Mouse (Mus musculus): ENCODE measurements around the gene Marc2. TPM values are rescaled to one million over a fixed set of nuclear protein-coding genes. Genes with fewer than 3 reads are reported as not detected.

Gene Marc2
- polyA plus RNA-seq (2012; rRNA removed), result 21.1 and 42.0 TPM in 2 replicates

GRCm38 (mm10) chr1:184846092-184846750, at the start of gene Marc2:
Gene Marc2 (minus strand): TSS chr1:184846451.

DNA sequence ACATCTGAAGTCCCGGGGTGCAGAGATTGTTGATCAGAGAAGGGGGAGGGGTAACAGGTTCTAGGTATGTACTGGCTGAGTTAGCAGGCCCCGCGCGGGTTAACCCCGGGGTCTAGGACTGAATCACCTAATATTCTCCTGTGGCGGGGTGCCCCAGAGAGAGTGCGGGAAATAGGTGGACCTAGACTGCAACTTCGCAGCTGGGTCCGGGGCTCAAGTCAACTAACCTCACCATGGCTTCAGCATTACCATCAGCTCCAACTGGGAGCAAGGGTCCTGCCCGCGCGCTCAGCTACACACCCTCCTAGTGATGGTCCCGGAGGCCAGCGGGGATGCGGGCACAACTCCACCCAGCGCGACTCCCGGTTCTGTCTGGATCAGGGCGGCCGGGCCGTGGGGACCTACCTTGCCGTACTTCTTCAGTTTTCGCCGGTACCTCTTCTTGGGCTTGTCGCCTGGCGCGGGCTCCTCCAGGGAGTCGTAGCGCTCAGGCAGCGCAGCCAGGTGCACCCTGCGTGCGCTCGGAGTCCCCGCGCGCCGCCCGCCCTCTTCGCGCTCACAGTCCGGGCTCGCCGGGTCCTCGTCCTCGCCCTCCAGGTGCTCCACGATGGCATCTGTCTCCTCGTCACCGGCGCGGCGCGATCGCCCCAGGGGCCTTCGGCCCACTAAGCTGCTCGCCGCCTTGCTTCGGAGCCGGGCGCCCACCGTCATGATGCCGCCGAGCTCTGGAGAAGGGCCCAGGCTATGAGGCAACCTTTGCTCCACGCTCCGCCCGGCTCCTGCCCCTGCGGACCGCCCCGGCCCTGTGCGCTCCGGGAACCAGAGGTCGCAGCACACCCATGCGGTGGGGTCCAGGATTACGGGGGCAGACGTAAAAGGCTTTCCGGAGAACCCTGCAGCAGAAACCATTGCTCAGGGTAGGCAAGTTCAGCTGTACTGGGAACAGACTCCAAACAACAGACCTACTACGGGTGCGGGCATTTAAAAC, 36.3 kb upstream of the Marc2 start, which contains the start of gene C130074G19Rik:
Gene C130074G19Rik, minus strand, starts transcription at position 938 of the 988 bp plus-strand sequence.

DNA sequence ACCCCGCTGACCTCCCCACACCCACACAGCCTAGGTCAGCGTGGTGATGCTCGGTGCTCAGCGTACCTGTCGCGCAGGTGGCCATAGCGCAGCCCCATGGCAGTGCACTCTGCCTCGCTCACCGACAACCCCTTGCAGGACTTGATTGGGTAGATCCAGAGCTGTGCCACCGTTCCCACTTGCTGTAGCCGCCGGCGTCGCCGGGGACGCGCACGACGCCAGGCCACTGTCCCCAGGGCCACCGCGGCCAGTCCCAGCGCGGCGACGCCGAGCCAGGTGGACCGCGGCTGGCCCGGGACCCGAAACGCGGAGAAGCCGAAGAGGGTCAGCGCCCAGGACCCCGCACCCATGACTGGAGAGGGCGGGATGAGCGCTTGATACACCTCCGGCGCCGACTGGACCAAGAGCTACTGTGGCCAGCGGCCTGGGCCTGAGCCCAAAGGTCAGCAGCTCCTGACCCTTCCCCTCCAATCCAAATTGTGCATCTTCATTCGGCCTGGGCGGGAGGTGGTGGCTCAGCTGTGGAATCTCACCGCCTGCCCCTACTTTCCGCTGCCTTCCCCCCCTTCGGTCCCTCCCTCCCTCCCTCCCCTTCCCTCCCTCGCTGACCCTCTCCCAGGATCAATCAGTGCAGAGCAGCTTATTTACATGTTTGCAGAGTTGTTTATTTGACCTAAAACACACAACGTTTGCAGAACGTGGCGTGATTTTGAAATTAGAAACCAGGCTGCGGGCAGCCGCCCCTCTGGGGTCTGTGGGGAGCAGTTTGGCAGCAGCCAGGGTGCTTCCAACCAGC, 35.3 kb downstream of the Marc2 start, which contains the start of gene Marc1:
Gene Marc1, minus strand, starts transcription at position 534 of the 796 bp plus-strand sequence.

Other genes with a start within 250 kb of the Marc2 start
- gene Hlx, start 113.8 kb downstream of the Marc2 start, polyA plus RNA-seq (2012; rRNA removed), result 10.6 and 15.7 TPM in 2 replicates
- 0.11 and 0.43 TPM in 2 replicates for gene Marc1, start 35.1 kb downstream of the Marc2 start, polyA plus RNA-seq (2012; rRNA removed)
- gene C130074G19Rik, start 36.8 kb upstream of the Marc2 start, polyA plus RNA-seq (2012; rRNA removed), result 2.1 and 2.3 TPM in 2 replicates
- gene Mark1, start 153.1 kb upstream of the Marc2 start, polyA plus RNA-seq (2012; rRNA removed), result 2.0 and 2.1 TPM in 2 replicates